Mouse (Mus musculus) embryonic stem cell, embryonic (primary cell): ENCODE measurements at regions not wholly inside any gene's neighbourhood (a gene's known extent, or its start where the extent isn't known, plus 50 kb on each side); places are given as distances from the start of the nearest gene placed in this dataset.

Source experiments
- CTCF ChIA-PET, 4 experiments: fragments of 300-600 bp in 2 of 4; fragments of 350-600 bp in 2 of 4; sonication (Branson Sonifier 250); formaldehyde crosslinking; loops; one replicate each; lab custom pipeline; 2022; ENCODE audit warnings: inconsistent platforms in 2 of 4; lab: Charles Lee
- POLR2A ChIA-PET, 4 experiments: fragments of 300-600 bp in 2 of 4; fragments of 350-600 bp in 2 of 4; sonication (Branson Sonifier 250); formaldehyde crosslinking; loops; one replicate each; lab custom pipeline; 2022; ENCODE audit warnings: antibody characterized with exemption in 4 of 4, inconsistent platforms in 1 of 4; lab: Charles Lee

DNA sequence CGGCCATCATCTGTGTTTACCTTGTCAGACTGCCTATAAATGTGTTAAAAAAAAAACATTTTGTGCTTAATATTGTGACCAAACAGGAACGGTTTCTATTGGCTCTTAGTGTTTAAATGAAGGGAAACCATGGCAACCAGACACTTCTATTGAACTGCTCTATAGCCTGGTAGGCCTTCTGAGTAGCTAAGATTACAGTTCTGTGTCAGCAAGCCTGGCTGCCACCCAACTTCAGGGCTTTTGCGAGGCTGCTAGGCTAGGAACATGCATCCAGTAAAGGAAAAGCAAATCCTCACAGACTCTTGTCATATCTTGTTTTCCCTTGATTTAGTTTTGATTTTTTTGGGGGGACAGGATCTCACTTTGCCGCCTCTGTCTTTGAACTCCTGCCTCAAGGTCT, 61.3 kb upstream of the Map1b start:
- POLR2A ChIA-PET, result interaction anchor here in 1 of 4 experiments (1.5 kb wide), 1 partner anchor 12 kb away, joined by 3 read pairs; no protein-coding TSS in a partner anchor
- CTCF ChIA-PET, result no interaction called here

GRCm38 (mm10) chr13:99573021-99573420, 56.7 kb upstream of the Map1b start:
- ChIA-PET CTCF (no interaction called here), POLR2A (no interaction called here)

DNA sequence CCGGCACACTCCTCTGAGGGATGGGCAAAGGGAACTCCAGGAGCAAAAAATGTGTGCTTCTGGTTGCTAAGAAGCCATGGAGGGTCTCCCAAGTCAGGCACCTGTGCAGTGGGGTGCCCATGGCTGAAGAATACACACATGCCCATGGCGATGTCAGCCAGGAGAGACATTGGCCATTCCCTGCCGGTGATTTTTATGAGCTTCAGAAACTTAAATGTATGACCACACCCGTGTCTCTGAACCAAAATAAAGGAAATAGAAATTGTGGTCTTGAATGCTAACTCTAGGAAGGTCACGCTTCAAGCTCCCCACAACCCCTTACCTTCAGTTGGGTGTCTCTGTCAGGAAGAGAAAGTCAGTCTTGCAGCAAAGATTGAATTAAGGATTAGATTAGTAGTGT, 56.0 kb upstream of the Map1b start:
- POLR2A ChIA-PET, result no interaction called here
- CTCF ChIA-PET, result no interaction called here
